Mouse (Mus musculus): ENCODE data around the gene Ms4a6c.

DNA sequence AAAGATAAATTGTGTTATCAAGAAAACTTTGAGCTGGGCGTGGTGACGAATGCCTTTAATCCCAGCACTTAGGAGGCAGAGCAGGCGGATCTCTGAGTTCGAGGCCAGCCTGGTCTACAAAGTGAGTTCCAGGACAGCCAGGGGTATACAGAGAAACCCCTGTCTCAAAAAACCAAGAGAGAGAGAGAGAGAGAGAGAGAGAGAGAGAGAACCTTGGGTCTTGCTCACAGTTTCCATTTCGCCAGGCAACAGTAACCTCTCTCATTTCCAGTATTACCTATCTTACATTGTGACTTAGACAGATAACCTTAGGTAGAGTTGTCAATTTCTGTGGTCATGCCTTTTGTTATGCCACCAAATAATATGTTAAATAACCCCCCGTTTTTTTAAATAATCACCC, 27.2 kb downstream of the Ms4a6c start:
- TF ChIP-seq TAL1 (IDR thresholded peaks at IDR 0.05; ENCODE audit: low read length) (no peak), GATA1 (IDR thresholded peaks at IDR 0.05; ENCODE audit: low read length) (no peak)
